Mouse (Mus musculus) 3134 (cell line): Measurements from ENCODE around the gene Srebf2.

Source experiments
- DNase-seq: peaks from one replicate; pipeline ENCODE4 v3.0.0-alpha.2; 2011; ENCODE audit warnings: low spot score; ENCODE audit not compliant: insufficient read length; ENCODE audit errors: extremely low read depth

Gene Srebf2

GRCm38 (mm10) chr15:82156298-82156697, 9.3 kb downstream of the Srebf2 start:
- no peak for DNase-seq

DNA sequence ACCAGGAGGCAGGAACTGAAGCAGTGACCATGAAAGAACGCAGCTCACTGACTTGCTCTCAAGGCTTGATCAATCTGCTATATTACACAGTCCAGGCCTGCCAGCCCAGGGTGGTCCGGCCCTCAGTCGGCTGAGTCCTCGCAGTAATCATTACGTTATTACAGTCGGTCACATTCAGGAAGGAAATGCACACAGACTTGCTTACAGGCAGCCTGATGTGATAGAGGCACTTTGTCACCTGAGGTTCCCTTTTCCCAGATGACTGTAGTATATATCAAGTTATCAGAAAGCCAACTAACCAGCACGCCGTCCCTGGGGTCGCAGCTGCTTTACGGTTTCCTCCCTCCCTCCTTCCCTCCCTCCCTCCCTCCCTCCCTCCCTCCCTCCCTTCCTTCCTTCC, 9.9 kb downstream of the Srebf2 start:
- DNase-seq = no peak

GRCm38 (mm10) chr15:82158243-82159035, 11.5 kb downstream of the Srebf2 start:
- DNase-seq = no peak

DNA sequence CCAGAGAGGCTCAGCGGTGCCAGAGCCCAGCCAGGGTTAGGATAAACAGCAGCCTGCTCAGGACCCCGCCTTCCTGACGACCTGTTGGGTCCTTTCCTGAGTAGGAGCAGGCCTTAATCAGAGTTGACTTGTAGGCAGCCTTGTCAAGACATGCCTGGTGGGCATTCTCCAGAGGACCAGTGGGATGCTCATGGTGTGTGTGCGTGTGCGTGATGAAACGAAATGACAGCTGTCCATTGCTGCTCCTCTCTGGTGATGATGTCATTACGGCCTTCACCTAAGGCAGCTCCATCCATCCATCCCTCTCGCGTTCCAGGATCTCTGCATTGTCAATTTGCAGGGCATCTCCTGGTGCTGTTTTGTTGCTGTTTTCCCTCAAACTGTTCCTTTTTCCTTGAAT, 12.5 kb downstream of the Srebf2 start:
- no peak for DNase-seq

DNA sequence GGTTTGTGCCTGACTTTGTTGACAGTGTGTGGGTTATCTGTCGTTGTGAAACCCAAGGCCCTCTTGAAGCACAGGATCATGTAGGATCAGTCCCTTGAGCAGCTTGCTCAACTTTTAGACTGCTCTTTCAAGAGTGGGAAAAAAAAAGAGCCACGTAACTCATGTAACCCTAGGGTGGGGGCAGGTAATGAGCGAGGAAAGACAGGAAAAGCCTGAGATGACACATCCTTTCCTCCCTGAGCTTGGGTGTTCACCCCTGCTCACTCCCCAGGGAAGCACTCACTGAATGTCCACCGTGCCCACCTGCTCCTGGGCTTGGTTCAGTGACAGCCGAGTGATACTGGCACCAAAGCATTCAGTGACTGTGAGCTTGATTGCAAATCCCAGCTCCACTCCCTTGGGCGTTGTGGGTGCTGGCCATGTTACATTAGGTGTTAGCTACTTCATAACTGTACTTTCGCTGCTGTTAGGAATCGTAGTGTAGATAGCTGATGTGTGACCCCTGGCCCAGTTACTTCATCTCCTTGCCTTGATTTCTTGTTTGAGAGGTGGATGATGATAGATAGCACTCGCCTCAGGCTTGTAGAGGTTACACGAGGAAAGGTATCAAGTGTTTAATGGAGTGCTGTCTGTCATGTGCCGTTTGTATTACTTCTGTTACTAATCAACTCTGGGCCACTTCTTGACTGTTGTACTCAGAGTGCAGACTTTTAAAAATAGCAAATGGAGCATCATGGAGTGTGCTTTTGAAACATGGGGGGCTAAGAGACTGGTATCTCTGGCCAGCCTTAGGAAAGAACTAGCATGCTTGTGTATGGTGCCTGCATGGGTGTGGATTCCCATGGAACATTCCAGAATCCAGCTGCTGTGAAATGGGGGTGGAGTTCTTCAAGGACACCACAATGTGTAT, 14.0 kb downstream of the Srebf2 start:
- no peak for DNase-seq

DNA sequence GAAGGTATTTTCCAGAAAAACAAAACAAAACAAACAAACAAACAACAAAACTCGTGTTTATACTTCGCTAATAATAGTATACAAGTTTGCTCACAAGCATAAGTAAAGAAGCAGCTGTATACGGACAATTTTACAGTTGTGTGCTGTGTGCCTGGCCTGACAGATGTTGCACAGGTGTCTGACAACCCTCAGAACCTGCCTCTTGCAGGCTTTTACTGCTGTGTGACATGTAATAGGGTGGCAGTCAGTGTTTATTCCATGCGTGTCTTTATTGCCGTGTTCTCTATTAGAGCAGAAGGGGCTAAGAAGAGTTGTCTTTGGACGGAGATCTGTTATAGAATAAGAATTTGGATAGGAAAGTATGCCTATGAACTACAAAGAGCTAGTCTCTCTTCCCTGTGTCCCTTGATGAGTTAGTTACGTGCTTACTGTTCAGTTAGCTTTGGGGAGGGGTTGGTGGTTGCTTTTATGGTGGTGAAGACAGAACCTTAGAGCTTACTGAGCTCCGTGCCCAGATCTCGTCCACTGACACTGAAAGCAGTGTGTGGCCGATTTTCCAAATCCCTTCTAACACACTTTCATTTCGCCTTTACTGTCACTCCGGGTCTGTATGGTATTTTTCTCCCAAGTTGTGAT, 15.1 kb downstream of the Srebf2 start:
- DNase-seq = no peak

DNA sequence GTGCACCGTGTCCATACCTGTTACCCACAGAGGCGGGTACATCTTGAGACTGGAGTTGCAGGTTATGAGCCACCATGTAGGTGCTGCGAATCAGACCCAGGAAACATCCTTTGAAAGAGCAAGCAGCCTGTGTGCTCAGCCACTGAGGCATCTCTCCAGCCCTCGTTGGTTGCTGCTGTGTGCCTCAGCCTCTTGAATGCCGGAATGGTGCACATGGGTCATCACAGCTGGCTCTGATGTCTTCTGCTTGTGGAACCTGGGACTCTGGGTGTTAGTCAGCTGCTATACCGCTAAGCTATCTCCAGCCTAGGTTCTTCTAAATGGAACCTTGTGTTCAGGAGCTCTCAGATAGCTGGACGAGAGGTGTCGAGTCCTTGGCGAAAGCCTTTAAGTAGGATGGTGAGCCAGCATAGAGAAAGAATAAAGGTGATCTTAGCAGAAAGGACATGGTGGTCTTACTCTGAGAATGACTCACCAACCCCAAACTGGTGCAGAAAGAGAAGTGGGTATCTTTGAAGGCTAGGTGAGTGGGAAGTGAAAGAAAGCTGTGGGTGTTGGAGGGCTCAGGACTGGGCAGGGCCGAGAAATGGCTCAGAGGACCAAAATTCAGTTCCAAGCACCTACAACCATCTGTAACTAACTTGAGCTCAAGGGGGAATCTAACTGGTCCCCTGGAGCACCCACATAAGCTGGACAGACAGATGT, 16.5 kb downstream of the Srebf2 start:
- DNase-seq = no peak

- DNase-seq = no peak
Measured at GRCm38 (mm10) chr15:82164061-82164399, 17.0 kb downstream of the Srebf2 start.

DNA sequence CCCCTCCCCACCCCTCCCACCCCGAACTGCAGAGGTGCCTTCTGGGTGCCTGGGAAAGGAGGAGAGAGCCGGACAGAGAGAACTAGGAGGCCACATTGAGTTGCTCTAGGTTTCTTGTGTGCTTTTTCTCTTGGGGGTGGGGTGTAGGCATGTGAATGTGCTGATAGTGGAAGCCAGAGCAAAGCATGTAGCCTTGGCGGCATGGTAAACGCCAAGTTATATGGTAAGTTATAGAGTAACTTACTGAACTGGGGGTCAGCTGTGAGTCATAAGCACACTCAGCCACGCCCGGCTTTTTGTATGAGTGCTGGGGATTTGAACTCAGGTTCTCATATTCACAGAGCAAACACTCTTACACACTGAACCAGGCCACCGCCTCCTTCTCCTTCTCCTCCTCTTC, 17.5 kb downstream of the Srebf2 start:
- DNase-seq = no peak

DNA sequence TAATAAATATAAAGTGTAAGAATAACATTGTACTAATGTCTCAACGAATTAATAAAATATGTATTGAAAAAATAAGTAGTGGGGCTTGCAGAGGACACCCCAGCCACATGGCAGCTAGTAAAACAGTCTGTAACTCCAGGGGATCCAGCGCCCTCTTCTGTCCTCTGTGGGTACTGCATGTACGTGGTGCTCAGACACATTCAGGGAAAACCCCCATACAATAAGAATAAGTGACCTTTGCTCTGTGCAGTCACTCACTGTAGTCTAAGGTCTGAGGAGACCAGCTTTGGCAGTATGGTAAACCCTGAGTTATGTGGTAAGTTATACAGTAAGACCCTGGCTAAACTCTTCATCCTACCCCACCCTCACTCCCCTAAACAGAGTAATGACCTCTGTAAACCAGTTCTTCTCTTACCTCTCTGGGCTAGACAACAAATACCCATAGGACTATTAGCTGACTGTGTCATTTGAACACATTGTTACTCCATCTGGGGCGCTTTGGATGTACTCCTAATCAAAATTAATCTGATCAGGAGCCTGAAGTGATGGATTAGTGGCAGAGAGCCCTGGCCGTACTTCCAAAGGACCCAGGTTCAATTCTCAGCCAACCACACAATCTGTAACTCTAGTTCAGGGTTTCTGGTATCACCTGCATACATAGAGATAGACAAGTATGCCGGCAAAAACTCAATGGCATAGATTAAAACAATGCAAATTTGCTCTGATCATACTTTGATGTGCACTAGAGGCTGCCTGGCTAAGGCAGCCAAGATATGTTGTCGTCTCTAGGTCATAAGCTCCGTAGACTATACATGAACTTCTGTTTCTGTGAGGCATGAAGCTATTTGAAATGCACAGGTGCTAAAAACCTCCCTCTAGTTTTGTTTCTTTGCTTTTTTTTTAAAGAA, 18.6 kb downstream of the Srebf2 start:
- no peak for DNase-seq

DNA sequence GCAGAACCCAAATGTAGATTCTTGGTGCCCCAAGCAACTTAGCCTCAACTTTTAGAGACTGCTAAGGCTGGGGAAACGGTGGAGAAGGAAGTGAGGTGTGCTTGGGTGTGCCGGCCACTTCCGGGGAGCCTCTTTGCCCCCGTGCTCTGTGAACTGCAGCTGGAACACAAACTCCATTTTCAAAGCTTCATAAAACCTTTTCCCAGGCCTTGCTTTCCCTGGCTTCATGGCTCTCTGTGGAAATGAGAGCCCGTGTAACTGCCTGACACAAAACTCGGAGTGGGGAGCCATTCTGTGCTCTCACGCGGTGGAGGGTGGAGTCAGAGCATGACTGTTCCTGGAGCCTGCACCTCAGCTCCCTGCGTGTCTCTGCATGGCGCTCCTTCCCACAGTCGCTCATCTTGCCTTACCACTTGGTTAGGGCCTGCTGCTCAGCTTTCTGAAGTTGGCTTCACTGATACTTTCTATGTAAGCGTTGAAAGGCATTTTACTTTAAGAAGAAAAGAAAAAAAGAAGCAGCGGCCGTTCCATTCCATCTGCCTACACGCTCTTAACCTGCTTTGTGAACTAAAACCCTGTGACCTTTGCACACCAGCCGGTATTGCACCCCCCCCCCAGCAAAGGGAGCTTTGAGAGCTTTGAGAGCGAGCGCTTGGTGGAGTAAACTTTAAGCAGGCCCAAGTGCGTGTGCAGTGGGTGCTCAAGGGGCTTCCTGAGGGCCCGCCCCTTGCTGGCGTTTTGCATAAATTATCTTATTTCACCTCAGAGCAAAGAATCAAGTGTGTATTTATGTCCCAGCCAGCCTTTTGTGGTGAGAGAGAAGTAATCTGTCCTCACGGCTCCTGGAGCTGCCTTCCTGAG, 19.5 kb downstream of the Srebf2 start:
- no peak for DNase-seq

DNA sequence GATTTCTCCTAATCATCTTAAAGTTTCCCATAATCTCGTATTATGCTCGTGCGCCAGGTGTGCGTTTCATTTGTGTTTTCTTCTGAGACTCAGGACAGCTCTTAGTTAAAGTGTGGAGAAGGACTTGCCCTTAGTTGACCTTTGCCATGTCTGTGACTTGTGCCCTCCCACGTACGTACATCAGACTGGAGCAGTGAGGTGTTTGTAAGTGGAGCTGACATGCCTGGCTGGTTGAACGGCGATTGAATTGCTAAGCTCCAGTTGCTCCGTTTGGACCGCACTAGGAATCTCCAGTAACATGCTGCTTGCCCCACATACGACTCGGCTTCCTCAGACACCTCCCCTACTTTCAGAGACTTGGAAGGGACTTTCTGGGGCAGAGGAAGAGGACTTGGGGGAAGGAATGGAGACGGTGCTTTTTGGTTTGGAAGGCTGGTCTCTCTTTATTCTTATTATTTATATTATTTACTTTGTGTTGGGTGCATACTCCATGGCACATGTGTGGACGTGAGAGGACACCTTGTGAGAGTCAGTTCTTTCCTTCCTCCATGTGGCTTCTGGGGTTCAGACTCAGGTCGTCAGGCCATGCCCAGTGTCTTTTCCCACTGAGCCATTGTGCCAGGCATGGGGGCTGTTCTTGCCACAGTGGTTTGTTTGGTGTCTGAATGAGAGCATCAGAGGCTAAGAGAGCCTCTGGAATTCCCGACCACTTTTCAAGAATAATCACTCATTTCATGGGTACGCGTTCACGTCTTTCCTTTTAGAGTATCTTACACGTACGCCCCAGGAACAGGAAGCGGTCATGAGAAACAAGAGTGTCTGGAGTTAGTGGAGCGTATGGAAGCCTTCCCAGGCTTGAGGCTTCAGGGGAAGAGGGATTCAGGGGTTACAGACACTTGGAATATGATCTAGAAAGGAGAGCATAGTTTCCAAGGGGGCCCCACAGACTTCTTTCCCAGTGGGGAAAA, 20.5 kb downstream of the Srebf2 start:
- no peak for DNase-seq

DNA sequence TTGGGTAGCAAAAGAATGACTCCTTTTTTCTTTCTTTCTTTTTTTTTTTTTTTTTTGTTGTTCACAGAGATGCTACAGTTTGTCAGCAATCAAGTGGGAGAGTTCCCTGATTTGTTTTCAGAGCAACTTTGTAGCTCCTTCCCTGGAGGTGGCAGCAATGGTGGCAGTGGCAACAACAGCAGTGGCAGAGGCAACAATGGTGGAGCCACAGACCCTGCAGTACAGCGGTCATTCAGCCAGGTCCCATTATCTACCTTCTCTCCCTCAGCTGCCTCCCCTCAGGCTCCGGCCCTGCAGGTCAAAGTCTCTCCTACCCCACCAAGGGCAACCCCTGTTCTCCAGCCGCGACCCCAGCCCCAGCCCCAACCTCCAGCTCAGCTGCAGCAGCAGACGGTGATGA, 22.7 kb downstream of the Srebf2 start:
- no peak for DNase-seq

DNA sequence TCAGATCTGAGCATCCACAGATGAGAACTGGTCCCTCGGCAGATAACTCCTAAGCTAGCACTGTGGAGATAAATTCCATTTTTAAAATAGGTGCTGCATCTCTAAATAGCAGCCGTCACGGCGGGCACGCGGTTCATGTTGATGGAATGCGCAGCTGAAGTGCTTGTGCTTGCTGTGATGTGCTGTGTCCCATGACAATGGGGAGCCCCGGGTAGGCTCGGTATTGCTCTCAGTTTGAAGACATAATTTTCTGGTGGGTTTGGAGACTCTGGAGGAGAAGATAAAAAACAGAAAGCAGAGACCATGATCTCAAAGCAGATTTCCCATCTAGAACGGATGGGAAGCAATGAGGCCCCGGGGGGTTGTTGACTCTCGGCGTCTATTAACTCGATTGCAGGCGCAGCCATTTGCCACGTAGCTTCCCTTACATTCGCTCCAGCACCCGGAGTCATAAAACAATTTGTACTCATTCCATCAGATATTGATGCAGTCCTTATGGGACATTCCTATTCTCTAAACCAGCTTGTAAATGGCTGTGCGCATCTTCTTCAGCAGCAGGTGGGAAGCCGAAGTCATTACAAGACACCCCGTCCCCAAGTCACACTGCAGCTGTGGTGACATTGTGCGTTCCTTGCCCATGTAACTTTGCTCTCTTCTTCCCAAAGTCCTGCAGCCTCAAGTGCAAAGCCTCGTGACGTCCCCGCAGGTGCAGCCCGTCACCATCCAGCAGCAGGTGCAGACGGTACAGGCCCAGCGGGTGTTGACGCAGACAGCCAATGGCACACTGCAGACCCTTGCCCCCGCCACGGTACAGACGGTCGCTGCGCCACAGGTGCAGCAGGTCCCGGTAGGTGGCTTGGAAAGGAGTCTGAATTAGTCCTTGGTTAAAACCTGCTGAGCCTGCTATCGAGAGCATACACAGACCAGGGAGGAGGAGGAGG, 23.7 kb downstream of the Srebf2 start:
- DNase-seq = no peak

- DNase-seq = no peak
Measured at GRCm38 (mm10) chr15:82172648-82173047, 25.7 kb downstream of the Srebf2 start.

DNA sequence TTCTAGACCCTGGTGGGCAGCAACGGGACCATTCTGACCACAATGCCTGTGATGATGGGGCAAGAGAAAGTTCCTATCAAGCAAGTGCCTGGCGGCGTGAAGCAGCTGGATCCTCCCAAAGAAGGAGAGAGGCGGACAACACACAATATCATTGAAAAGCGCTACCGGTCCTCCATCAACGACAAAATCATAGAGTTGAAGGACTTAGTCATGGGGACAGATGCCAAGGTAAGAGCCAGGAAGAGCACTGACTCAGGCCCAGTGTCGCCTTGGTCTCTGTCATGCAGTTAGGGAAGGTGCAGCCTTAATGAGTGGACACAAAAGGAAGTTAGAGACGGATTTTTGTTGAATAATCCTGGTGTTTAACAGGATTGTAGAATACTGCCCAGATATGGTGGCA, 28.1 kb downstream of the Srebf2 start:
- DNase-seq = no peak
